Mouse (Mus musculus): ENCODE data around the gene Fstl4. TPM values are rescaled to one million over a fixed set of nuclear protein-coding genes. Genes with fewer than 3 reads are reported as not detected.

Gene Fstl4
- polyA plus RNA-seq, 1 experiment from 2014 or later = not detected

DNA sequence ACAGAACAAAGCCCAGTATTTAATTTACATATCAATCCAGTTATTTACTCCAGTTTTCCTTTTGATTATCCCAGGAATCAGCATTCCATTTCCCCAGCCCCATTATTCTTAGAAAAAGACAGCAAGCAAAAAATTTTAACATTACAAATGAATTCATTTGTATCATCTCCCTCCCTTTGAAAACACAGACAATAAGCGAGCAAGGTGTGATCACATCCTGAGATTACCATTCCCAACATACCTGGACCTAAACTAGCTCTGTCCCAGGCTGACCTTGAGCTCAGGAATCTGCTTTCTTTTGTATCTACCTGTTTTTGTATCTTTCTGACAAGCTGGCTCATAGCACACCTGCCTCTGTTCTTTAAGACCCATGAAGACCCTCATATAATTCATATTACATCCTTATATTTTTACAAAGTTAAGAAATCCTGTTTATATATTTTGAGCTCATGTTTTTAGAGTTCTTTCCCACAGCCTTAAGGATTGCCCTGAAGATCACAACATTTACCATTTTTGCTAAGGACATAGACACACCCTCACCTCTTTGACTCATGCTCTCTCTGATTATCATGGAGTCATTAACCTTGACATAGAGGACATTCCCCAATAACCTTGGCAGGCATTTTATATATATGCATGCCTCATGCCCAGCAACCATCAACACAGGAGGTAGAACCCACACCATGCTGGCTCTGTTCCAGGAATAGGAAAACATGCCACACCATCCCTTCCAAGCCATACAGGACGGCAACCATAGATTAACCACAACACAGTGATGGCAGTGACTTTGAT, 438.2 kb downstream of the Fstl4 start:
- 76% methylated on average over 2 of the region's 2 CpGs for WGBS (ENCODE audit: insufficient replicate concordance)
- Histone ChIP-seq H3K4me1 (ENCODE audit: insufficient read depth) (no peaks in the 10 kb centered on the region), H3K9me3 (ENCODE audit: low read length) (no peaks in the 10 kb centered on the region), H3K27ac (ENCODE audit: low read depth) (no peak overlapping the region), H3K4me3 (ENCODE audit: low read depth, low read length) (no peak overlapping the region), H3K4me2 (ENCODE audit: low read depth, low read length) (no peak overlapping the region), H3K36me3 (replicated peaks; ENCODE audit: insufficient read depth, low read length) (no peaks in the 10 kb centered on the region), H3K27me3 (ENCODE audit: insufficient read depth, low read length) (no peaks in the 10 kb centered on the region), H3K9ac (replicated peaks) (no peak overlapping the region)
- no peak for ATAC-seq
- no peak for DNase-seq
- no peak for TF ChIP-seq CTCF (IDR thresholded peaks at IDR 0.05; ENCODE audit: low read depth)
- no peak for TF ChIP-seq EP300 (IDR thresholded peaks at IDR 0.05; ENCODE audit: low read depth)

DNA sequence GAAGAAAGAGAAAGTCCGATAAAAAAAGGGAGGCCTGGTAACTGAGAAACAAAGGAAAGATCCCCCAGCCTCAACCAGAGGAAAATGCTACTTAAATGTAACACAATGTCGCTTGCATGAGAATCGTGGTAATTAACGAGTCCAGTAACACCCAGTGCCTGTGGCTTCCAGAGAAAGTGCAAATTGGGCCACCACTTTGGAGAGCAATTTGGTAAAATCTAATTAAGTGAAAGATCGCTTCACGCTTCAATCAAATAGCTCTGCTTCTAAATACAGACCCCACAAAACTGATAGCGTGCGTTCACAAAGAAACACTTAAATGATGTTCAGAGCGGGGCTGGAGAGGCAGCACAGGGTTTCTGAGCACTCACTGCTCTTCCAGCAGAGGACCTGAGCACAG, 446.4 kb downstream of the Fstl4 start:
- Histone ChIP-seq H3K9ac (replicated peaks) (no peak overlapping the region), H3K4me3 (ENCODE audit: low read depth, low read length) (no peak overlapping the region), H3K27ac (ENCODE audit: low read depth) (no peak overlapping the region), H3K36me3 (replicated peaks; ENCODE audit: insufficient read depth, low read length) (no peaks in the 10 kb centered on the region), H3K9me3 (ENCODE audit: low read length) (no peaks in the 10 kb centered on the region), H3K27me3 (ENCODE audit: insufficient read depth, low read length) (no peaks in the 10 kb centered on the region), H3K4me1 (ENCODE audit: insufficient read depth) (no peaks in the 10 kb centered on the region), H3K4me2 (ENCODE audit: low read depth, low read length) (no peak overlapping the region)
- ATAC-seq (no peak), DNase-seq (no peak)
- TF ChIP-seq EP300 (IDR thresholded peaks at IDR 0.05; ENCODE audit: low read depth) = no peak
- 82% methylated on average over 9 of the region's 9 CpGs for WGBS (ENCODE audit: insufficient replicate concordance)

DNA sequence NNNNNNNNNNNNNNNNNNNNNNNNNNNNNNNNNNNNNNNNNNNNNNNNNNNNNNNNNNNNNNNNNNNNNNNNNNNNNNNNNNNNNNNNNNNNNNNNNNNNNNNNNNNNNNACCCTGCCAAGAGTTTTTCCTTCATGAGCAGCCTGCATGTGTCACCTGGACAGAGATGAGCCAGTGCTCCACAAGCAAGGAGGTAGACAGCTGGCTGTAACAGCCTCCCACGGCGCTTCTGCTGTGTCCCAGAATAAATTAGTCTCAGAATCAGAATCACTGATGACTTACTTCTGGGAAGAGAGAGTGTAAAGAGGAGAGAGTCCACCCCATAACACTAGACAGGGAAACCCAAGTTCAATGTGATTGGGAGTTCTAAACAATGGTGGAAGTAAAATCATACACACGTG, 464.6 kb downstream of the Fstl4 start:
- Histone ChIP-seq H3K4me1 (ENCODE audit: insufficient read depth) (no peaks in the 10 kb centered on the region), H3K4me3 (ENCODE audit: low read depth, low read length) (no peak overlapping the region), H3K36me3 (replicated peaks; ENCODE audit: insufficient read depth, low read length) (no peaks in the 10 kb centered on the region), H3K9me3 (ENCODE audit: low read length) (no peaks in the 10 kb centered on the region), H3K4me2 (ENCODE audit: low read depth, low read length) (no peak overlapping the region), H3K9ac (replicated peaks) (no peak overlapping the region), H3K27me3 (ENCODE audit: insufficient read depth, low read length) (no peaks in the 10 kb centered on the region), H3K27ac (ENCODE audit: low read depth) (no peak overlapping the region)
- no peak for TF ChIP-seq EP300 (IDR thresholded peaks at IDR 0.05; ENCODE audit: low read depth)
- TF ChIP-seq CTCF (IDR thresholded peaks at IDR 0.05; ENCODE audit: low read depth) = no peak
- ATAC-seq (no peak), DNase-seq (no peak)
- 86% methylated on average over 3 of the region's 3 CpGs for WGBS (ENCODE audit: insufficient replicate concordance)

DNA sequence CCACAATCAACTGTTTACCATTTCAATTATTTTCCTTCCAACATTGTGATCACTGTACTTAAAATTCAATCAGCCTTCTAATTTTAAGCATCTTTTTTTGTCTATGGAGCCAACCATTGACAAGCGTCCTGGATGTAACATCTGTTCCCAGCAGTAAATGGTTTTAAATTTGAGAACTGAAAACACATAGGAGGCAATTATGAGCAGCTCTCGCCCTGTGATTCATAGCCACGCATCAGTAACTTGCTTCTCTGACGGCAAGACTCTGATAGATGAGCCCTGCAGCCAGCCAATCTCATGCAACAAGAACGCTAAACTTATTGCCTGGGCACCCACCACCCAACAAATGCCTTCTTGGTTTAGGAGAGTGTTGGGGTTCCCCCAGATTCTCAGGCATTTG, 467.4 kb downstream of the Fstl4 start:
- H3K4me1 ChIP-seq (ENCODE audit: insufficient read depth) = no peaks in the 10 kb centered on the region
- no peaks in the 10 kb centered on the region for H3K27me3 ChIP-seq (ENCODE audit: insufficient read depth, low read length)
- H3K4me2 ChIP-seq (ENCODE audit: low read depth, low read length) = no peak overlapping the region
- H3K27ac ChIP-seq (ENCODE audit: low read depth) = no peak overlapping the region
- H3K9ac ChIP-seq (replicated peaks) = no peak overlapping the region
- TF ChIP-seq EP300 (IDR thresholded peaks at IDR 0.05; ENCODE audit: low read depth) = no peak
- TF ChIP-seq CTCF (IDR thresholded peaks at IDR 0.05; ENCODE audit: low read depth) = no peak
- 87% methylated on average over 5 of the region's 5 CpGs for WGBS (ENCODE audit: insufficient replicate concordance)
- no peak overlapping the region for H3K4me3 ChIP-seq (ENCODE audit: low read depth, low read length)
- ATAC-seq (no peak), DNase-seq (no peak)
- no peaks in the 10 kb centered on the region; the same call in 1 of the 2 replicates for H3K9me3 ChIP-seq (ENCODE audit: low read length)
- H3K36me3 ChIP-seq (replicated peaks; ENCODE audit: insufficient read depth, low read length) = no peaks in the 10 kb centered on the region

DNA sequence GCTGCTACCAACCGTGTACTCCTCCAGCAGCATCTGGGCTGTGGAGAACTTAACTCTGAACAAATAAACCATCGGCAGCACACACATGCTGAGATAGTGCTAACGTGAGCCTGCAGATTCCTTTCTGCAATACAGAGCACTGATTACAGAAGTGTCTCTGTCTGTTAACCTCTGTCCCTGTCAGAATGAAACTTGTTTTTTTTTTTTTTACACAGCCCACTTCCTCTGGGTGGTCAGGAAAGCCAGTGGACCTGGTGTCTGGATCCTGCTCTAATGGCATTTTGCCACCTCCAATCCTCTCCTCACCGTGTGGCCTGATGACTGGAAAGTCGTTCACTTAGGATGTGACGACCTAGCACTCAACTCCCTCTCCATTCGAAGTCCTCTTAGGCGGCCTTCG, 469.2 kb downstream of the Fstl4 start:
- Histone ChIP-seq H3K4me3 (ENCODE audit: low read depth, low read length) (no peak overlapping the region), H3K4me1 (ENCODE audit: insufficient read depth) (no peaks in the 10 kb centered on the region), H3K9me3 (ENCODE audit: low read length) (peaks cover 5% of the 10 kb centered on the region; the same call in 1 of the 2 replicates), H3K9ac (replicated peaks) (no peak overlapping the region), H3K27ac (ENCODE audit: low read depth) (no peak overlapping the region), H3K4me2 (ENCODE audit: low read depth, low read length) (no peak overlapping the region), H3K36me3 (replicated peaks; ENCODE audit: insufficient read depth, low read length) (no peaks in the 10 kb centered on the region), H3K27me3 (ENCODE audit: insufficient read depth, low read length) (no peaks in the 10 kb centered on the region)
- DNase-seq = no peak
- ATAC-seq = no peak
- TF ChIP-seq CTCF (IDR thresholded peaks at IDR 0.05; ENCODE audit: low read depth) = no peak
- TF ChIP-seq EP300 (IDR thresholded peaks at IDR 0.05; ENCODE audit: low read depth) = no peak
- WGBS (ENCODE audit: insufficient replicate concordance) = 56% methylated on average over 9 of the region's 9 CpGs

Data from liver, postnatal 0 days (tissue).